Mouse (Mus musculus): ENCODE measurements around the gene Rgs16. TPM values are rescaled to one million over a fixed set of nuclear protein-coding genes. Genes with fewer than 3 reads are reported as not detected.

The Rgs16 gene
- polyA plus RNA-seq, 1 experiment from 2014 or later = 34.3 TPM

GRCm38 (mm10) chr1:153701461-153701860 is 38.7 kb upstream of the Rgs16 start:
- 100% methylated on average over 1 of the region's 1 CpGs for WGBS
- Histone ChIP-seq H3K4me2 (ENCODE audit: low read length) (no peak overlapping the region), H3K27me3 (replicated peaks; ENCODE audit: control insufficient read depth, insufficient read depth, low read length) (no peaks in the 10 kb centered on the region), H3K9me3 (ENCODE audit: control insufficient read depth, low read length) (no peaks in the 10 kb centered on the region), H3K9ac (replicated peaks; ENCODE audit: low read depth, low read length) (no peak overlapping the region), H3K36me3 (ENCODE audit: control insufficient read depth, insufficient read depth) (no peaks in the 10 kb centered on the region), H3K4me3 (replicated peaks; ENCODE audit: low read length) (no peak overlapping the region), H3K27ac (ENCODE audit: low read length) (no peak overlapping the region), H3K4me1 (replicated peaks; ENCODE audit: control insufficient read depth, insufficient read depth, low read length) (peaks cover 20% of the 10 kb centered on the region)
- ATAC-seq = no peak

- no peak overlapping the region; the same call in 1 of the 2 replicates for H3K27ac ChIP-seq (ENCODE audit: low read length)
- H3K4me3 ChIP-seq (replicated peaks; ENCODE audit: low read length) = no peak overlapping the region
- 73% methylated on average over 8 of the region's 8 CpGs for WGBS
- H3K4me2 ChIP-seq (ENCODE audit: low read length) = no peak overlapping the region
- no peak for ATAC-seq
- H3K9ac ChIP-seq (replicated peaks; ENCODE audit: low read depth, low read length) = no peak overlapping the region
- peaks cover 20% of the 10 kb centered on the region for H3K4me1 ChIP-seq (replicated peaks; ENCODE audit: control insufficient read depth, insufficient read depth, low read length)
- H3K27me3 ChIP-seq (replicated peaks; ENCODE audit: control insufficient read depth, insufficient read depth, low read length) = no peaks in the 10 kb centered on the region
- H3K36me3 ChIP-seq (ENCODE audit: control insufficient read depth, insufficient read depth) = no peaks in the 10 kb centered on the region
- H3K9me3 ChIP-seq (ENCODE audit: control insufficient read depth, low read length) = no peaks in the 10 kb centered on the region
Measured at GRCm38 (mm10) chr1:153702166-153702852, 37.8 kb upstream of the Rgs16 start.

- Histone ChIP-seq H3K9ac (replicated peaks; ENCODE audit: low read depth, low read length) (no peak overlapping the region), H3K4me2 (ENCODE audit: low read length) (no peak overlapping the region), H3K36me3 (ENCODE audit: control insufficient read depth, insufficient read depth) (no peaks in the 10 kb centered on the region), H3K4me1 (replicated peaks; ENCODE audit: control insufficient read depth, insufficient read depth, low read length) (peaks cover 20% of the 10 kb centered on the region), H3K9me3 (ENCODE audit: control insufficient read depth, low read length) (no peaks in the 10 kb centered on the region), H3K27me3 (replicated peaks; ENCODE audit: control insufficient read depth, insufficient read depth, low read length) (no peaks in the 10 kb centered on the region), H3K4me3 (replicated peaks; ENCODE audit: low read length) (no peak overlapping the region), H3K27ac (ENCODE audit: low read length) (peak overlapping the region; percentile 57)
- 29% methylated on average over 8 of the region's 8 CpGs for WGBS
- ATAC-seq = peak; percentile 13
Measured at GRCm38 (mm10) chr1:153702853-153703410, 37.2 kb upstream of the Rgs16 start.

GRCm38 (mm10) chr1:153703445-153703991 is 36.6 kb upstream of the Rgs16 start:
- WGBS = 4% methylated on average over 12 of the region's 12 CpGs
- Histone ChIP-seq H3K27me3 (replicated peaks; ENCODE audit: control insufficient read depth, insufficient read depth, low read length) (no peaks in the 10 kb centered on the region), H3K36me3 (ENCODE audit: control insufficient read depth, insufficient read depth) (no peaks in the 10 kb centered on the region), H3K4me3 (replicated peaks; ENCODE audit: low read length) (no peak overlapping the region), H3K9ac (replicated peaks; ENCODE audit: low read depth, low read length) (no peak overlapping the region), H3K4me1 (replicated peaks; ENCODE audit: control insufficient read depth, insufficient read depth, low read length) (peaks cover 20% of the 10 kb centered on the region), H3K9me3 (ENCODE audit: control insufficient read depth, low read length) (no peaks in the 10 kb centered on the region), H3K4me2 (ENCODE audit: low read length) (peak overlapping the region; percentile 28), H3K27ac (ENCODE audit: low read length) (peak overlapping the region; percentile 57)
- peak; percentile 86 for ATAC-seq

- peak; percentile 74 for ATAC-seq
- Histone ChIP-seq H3K36me3 (ENCODE audit: control insufficient read depth, insufficient read depth) (no peaks in the 10 kb centered on the region), H3K9me3 (ENCODE audit: control insufficient read depth, low read length) (no peaks in the 10 kb centered on the region), H3K4me2 (ENCODE audit: low read length) (peak overlapping the region; percentile 28; the same call in 1 of the 2 replicates), H3K27me3 (replicated peaks; ENCODE audit: control insufficient read depth, insufficient read depth, low read length) (no peaks in the 10 kb centered on the region), H3K4me1 (replicated peaks; ENCODE audit: control insufficient read depth, insufficient read depth, low read length) (peaks cover 20% of the 10 kb centered on the region), H3K27ac (ENCODE audit: low read length) (no peak overlapping the region; the same call in 1 of the 2 replicates), H3K4me3 (replicated peaks; ENCODE audit: low read length) (no peak overlapping the region), H3K9ac (replicated peaks; ENCODE audit: low read depth, low read length) (no peak overlapping the region)
- 11% methylated on average over 7 of the region's 7 CpGs for WGBS
Measured at GRCm38 (mm10) chr1:153704174-153704573, 36.0 kb upstream of the Rgs16 start.

GRCm38 (mm10) chr1:153704996-153705395 is 35.2 kb upstream of the Rgs16 start:
- H3K9me3 ChIP-seq (ENCODE audit: control insufficient read depth, low read length) = no peaks in the 10 kb centered on the region
- no peaks in the 10 kb centered on the region for H3K36me3 ChIP-seq (ENCODE audit: control insufficient read depth, insufficient read depth)
- H3K4me1 ChIP-seq (replicated peaks; ENCODE audit: control insufficient read depth, insufficient read depth, low read length) = peaks cover 20% of the 10 kb centered on the region
- no peak overlapping the region for H3K9ac ChIP-seq (replicated peaks; ENCODE audit: low read depth, low read length)
- H3K27ac ChIP-seq (ENCODE audit: low read length) = no peak overlapping the region
- no peak overlapping the region for H3K4me2 ChIP-seq (ENCODE audit: low read length)
- 24% methylated on average over 3 of the region's 3 CpGs for WGBS
- H3K27me3 ChIP-seq (replicated peaks; ENCODE audit: control insufficient read depth, insufficient read depth, low read length) = no peaks in the 10 kb centered on the region
- no peak for ATAC-seq
- no peak overlapping the region for H3K4me3 ChIP-seq (replicated peaks; ENCODE audit: low read length)

- ATAC-seq = no peak
- no peak overlapping the region for H3K4me2 ChIP-seq (ENCODE audit: low read length)
- peaks cover 9% of the 10 kb centered on the region for H3K4me1 ChIP-seq (replicated peaks; ENCODE audit: control insufficient read depth, insufficient read depth, low read length)
- no peak overlapping the region for H3K27ac ChIP-seq (ENCODE audit: low read length)
- no peak overlapping the region for H3K9ac ChIP-seq (replicated peaks; ENCODE audit: low read depth, low read length)
- no peaks in the 10 kb centered on the region for H3K9me3 ChIP-seq (ENCODE audit: control insufficient read depth, low read length)
- no peaks in the 10 kb centered on the region for H3K36me3 ChIP-seq (ENCODE audit: control insufficient read depth, insufficient read depth)
- WGBS = 91% methylated on average over 5 of the region's 5 CpGs
- no peak overlapping the region for H3K4me3 ChIP-seq (replicated peaks; ENCODE audit: low read length)
- H3K27me3 ChIP-seq (replicated peaks; ENCODE audit: control insufficient read depth, insufficient read depth, low read length) = no peaks in the 10 kb centered on the region
Measured at GRCm38 (mm10) chr1:153708626-153709025, 31.5 kb upstream of the Rgs16 start.

- Histone ChIP-seq H3K9me3 (ENCODE audit: control insufficient read depth, low read length) (no peaks in the 10 kb centered on the region), H3K36me3 (ENCODE audit: control insufficient read depth, insufficient read depth) (no peaks in the 10 kb centered on the region), H3K4me3 (replicated peaks; ENCODE audit: low read length) (no peak overlapping the region), H3K4me2 (ENCODE audit: low read length) (no peak overlapping the region), H3K9ac (replicated peaks; ENCODE audit: low read depth, low read length) (no peak overlapping the region), H3K4me1 (replicated peaks; ENCODE audit: control insufficient read depth, insufficient read depth, low read length) (peaks cover 1% of the 10 kb centered on the region), H3K27ac (ENCODE audit: low read length) (no peak overlapping the region), H3K27me3 (replicated peaks; ENCODE audit: control insufficient read depth, insufficient read depth, low read length) (no peaks in the 10 kb centered on the region)
- ATAC-seq = no peak
- WGBS = 86% methylated on average over 5 of the region's 5 CpGs
Measured at GRCm38 (mm10) chr1:153709451-153709850, 30.7 kb upstream of the Rgs16 start.

GRCm38 (mm10) chr1:153711544-153712262 is 28.4 kb upstream of the Rgs16 start:
- Histone ChIP-seq H3K4me1 (replicated peaks; ENCODE audit: control insufficient read depth, insufficient read depth, low read length) (no peaks in the 10 kb centered on the region), H3K4me3 (replicated peaks; ENCODE audit: low read length) (no peak overlapping the region), H3K9me3 (ENCODE audit: control insufficient read depth, low read length) (no peaks in the 10 kb centered on the region), H3K9ac (replicated peaks; ENCODE audit: low read depth, low read length) (no peak overlapping the region), H3K4me2 (ENCODE audit: low read length) (no peak overlapping the region), H3K27me3 (replicated peaks; ENCODE audit: control insufficient read depth, insufficient read depth, low read length) (no peaks in the 10 kb centered on the region), H3K27ac (ENCODE audit: low read length) (no peak overlapping the region), H3K36me3 (ENCODE audit: control insufficient read depth, insufficient read depth) (no peaks in the 10 kb centered on the region)
- no peak for ATAC-seq
- whole genome bisulfite sequencing = 81% methylated on average over 3 of the region's 3 CpGs
